Mouse (Mus musculus) activated CD4-positive, CD25-positive, alpha-beta regulatory T cell (primary cell): Measurements from ENCODE around the gene Batf. TPM values are rescaled to one million over a fixed set of nuclear protein-coding genes. Genes with fewer than 3 reads are reported as not detected.

Experiments used
- polyA plus RNA-seq, 2 experiments: library from polyadenylated mRNA; unstranded; fragments of 100-300 nt; shearing (Covaris generic); gene quantifications; one replicate each; pipeline ENCODE4 v1.2.1; 2017

The Batf gene
- 100 to 1,000 TPM; 274 to 278 TPM for polyA plus RNA-seq

GRCm38 (mm10) chr12:85686466-85687216, at the start of gene Batf:
TSS of gene Batf (plus strand) at chr12:85686669.

GRCm38 (mm10) chr12:85745827-85746695, 59.6 kb downstream of the Batf start, which contains the start of gene Flvcr2:
TSS of gene Flvcr2 (plus strand) at chr12:85746539.

Other genes with a start within 250 kb of the Batf start
- 10 to 100 TPM; 14.3 to 19.3 TPM for gene Fos, start 212.8 kb upstream of the Batf start, polyA plus RNA-seq
- gene Jdp2, start 87.6 kb upstream of the Batf start, polyA plus RNA-seq: 1 to 10 TPM; 2.9 to 7.2 TPM
- under 1 TPM; 0.27 to 0.42 TPM for gene Flvcr2, start 59.9 kb downstream of the Batf start, polyA plus RNA-seq
- gene Erg28, start 137.9 kb downstream of the Batf start, polyA plus RNA-seq: 10 to 100 TPM; 89.1 to 93.0 TPM
- gene Ttll5, start 138.0 kb downstream of the Batf start, polyA plus RNA-seq: 10 to 100 TPM; 10.8 to 12.4 TPM